Mouse (Mus musculus) testis, adult 2 months (tissue): ENCODE measurements around the gene Ercc6.

Experiments used
- CTCF ChIP-seq: fragments of 200-500 bp; IDR thresholded peaks from 2 replicates; pipeline ENCODE4 v1.5.1; 2012; ENCODE audit warnings: low read depth, mild to moderate bottlenecking, inconsistent platforms, low read length, moderate library complexity; ENCODE audit not compliant: control insufficient read depth, insufficient read depth, insufficient replicate concordance
- POLR2A ChIP-seq: fragments of 200-500 bp; IDR thresholded peaks from 2 replicates; pipeline ENCODE4 v1.6.1; 2012; ENCODE audit warnings: low read depth, mild to moderate bottlenecking, inconsistent platforms, low read length, moderate library complexity; ENCODE audit not compliant: control insufficient read depth

DNA sequence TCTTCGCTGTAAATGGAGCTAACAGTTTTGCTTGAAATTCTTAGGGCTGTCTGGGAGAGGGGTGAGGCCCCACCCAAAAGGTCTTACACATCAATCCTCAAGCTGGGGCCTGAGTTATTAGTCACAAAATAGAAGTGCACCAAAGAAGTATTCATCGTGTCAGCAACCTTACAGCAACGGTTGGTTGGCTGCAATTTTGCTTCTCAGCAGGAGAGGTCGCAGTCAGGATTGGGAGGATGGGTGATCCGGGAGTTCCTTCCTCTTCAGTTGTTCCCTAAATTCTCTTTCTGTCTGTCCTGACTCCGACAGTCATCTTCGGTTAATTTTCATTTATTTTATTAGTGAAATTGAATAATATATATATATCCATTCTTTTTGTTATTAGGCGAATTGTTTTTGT, 59.2 kb downstream of the Ercc6 start:
- no peak for TF ChIP-seq POLR2A
- no peak for TF ChIP-seq CTCF
